Mouse (Mus musculus) limb, embryonic 12.5 days (tissue): ENCODE measurements at regions not wholly inside any gene's neighbourhood (a gene's known extent, or its start where the extent isn't known, plus 50 kb on each side); places are given as distances from the start of the nearest gene placed in this dataset.
A peak's percentile ranks its signal among the peaks of the same experiment; 100 is the strongest.

Experiments
- ATAC-seq: fragments of 200-750 bp; cut with Nextera tagmentation; 2 replicates; pipeline ENCODE4 v1.8.0; 2017; ENCODE audit warnings: low read depth, moderate TSS enrichment; ENCODE audit not compliant: insufficient number of reproducible peaks, insufficient read depth, low FRiP score, low TSS enrichment
- H3K27ac ChIP-seq: fragments of 300-500 bp; sonication (generic); 2 replicates; pipeline ENCODE4 v1.5.1; 2016; ENCODE audit warnings: mild to moderate bottlenecking, moderate library complexity
- H3K27me3 ChIP-seq: fragments of 300-500 bp; sonication (generic); 2 replicates; pipeline ENCODE4 v1.6.1; 2016; ENCODE audit warnings: mild to moderate bottlenecking, moderate library complexity
- H3K36me3 ChIP-seq: fragments of 300-500 bp; sonication (generic); 2 replicates; pipeline ENCODE4 v1.6.1; 2016; ENCODE audit warnings: mild to moderate bottlenecking, moderate library complexity
- H3K4me1 ChIP-seq: fragments of 300-500 bp; sonication (generic); replicated peaks from 2 replicates; pipeline ENCODE4 v1.6.1; 2016
- H3K4me2 ChIP-seq: fragments of 300-500 bp; sonication (generic); 2 replicates; pipeline ENCODE4 v1.6.1; 2016; ENCODE audit warnings: mild to moderate bottlenecking, moderate library complexity
- H3K4me3 ChIP-seq: fragments of 300-500 bp; sonication (generic); replicated peaks from 2 replicates; pipeline ENCODE4 v1.5.1; 2016; ENCODE audit warnings: mild to moderate bottlenecking
- H3K9ac ChIP-seq: fragments of 300-500 bp; sonication (generic); replicated peaks from 2 replicates; pipeline ENCODE4 v1.6.1; 2016; ENCODE audit warnings: mild to moderate bottlenecking, moderate library complexity
- H3K9me3 ChIP-seq: fragments of 300-500 bp; sonication (generic); 2 replicates; pipeline ENCODE4 v1.6.1; 2016; ENCODE audit warnings: mild to moderate bottlenecking, moderate library complexity
- WGBS: fragments of 180-500 bp; shearing (Covaris S2); methylation state at CpG from one replicate; pipeline ENCODE4 v1.1.7; 2016; 5-methylcytosine and 5-hydroxymethylcytosine counted together

- H3K36me3 ChIP-seq, result no peaks in the 10 kb centered on the region
- no peak overlapping the region for H3K4me3 ChIP-seq
- no peak overlapping the region for H3K27ac ChIP-seq
- no peak for ATAC-seq
- no peaks in the 10 kb centered on the region for H3K9me3 ChIP-seq
- no peak overlapping the region for H3K9ac ChIP-seq
- no peaks in the 10 kb centered on the region for H3K4me1 ChIP-seq
- H3K4me2 ChIP-seq, result no peak overlapping the region
- no peaks in the 10 kb centered on the region for H3K27me3 ChIP-seq
Observed at GRCm38 (mm10) chr12:7537389-7537788, 440.1 kb upstream of the Apob start.

- Histone ChIP-seq H3K36me3 (no peaks in the 10 kb centered on the region), H3K9me3 (no peaks in the 10 kb centered on the region), H3K4me2 (no peak overlapping the region), H3K4me1 (no peaks in the 10 kb centered on the region), H3K9ac (no peak overlapping the region), H3K27ac (no peak overlapping the region), H3K27me3 (no peaks in the 10 kb centered on the region), H3K4me3 (no peak overlapping the region)
- no peak for ATAC-seq
- WGBS, result 56% methylated on average over 8 of the region's 8 CpGs
Observed at GRCm38 (mm10) chr12:7543281-7543981, 434.0 kb upstream of the Apob start.

GRCm38 (mm10) chr12:7548759-7549158, 428.7 kb upstream of the Apob start:
- no peak overlapping the region for H3K4me3 ChIP-seq
- no peaks in the 10 kb centered on the region for H3K4me1 ChIP-seq
- no peaks in the 10 kb centered on the region for H3K9me3 ChIP-seq
- ATAC-seq, result no peak
- WGBS, result 61% methylated on average over 1 of the region's 1 CpGs
- H3K4me2 ChIP-seq, result no peak overlapping the region
- no peaks in the 10 kb centered on the region for H3K27me3 ChIP-seq
- H3K36me3 ChIP-seq, result no peaks in the 10 kb centered on the region
- H3K9ac ChIP-seq, result no peak overlapping the region
- no peak overlapping the region for H3K27ac ChIP-seq

GRCm38 (mm10) chr12:7560245-7560644, 417.2 kb upstream of the Apob start:
- Histone ChIP-seq H3K4me1 (no peaks in the 10 kb centered on the region), H3K9me3 (no peaks in the 10 kb centered on the region), H3K4me2 (no peak overlapping the region), H3K36me3 (no peaks in the 10 kb centered on the region), H3K27me3 (no peaks in the 10 kb centered on the region), H3K9ac (no peak overlapping the region), H3K4me3 (no peak overlapping the region), H3K27ac (no peak overlapping the region)
- no peak for ATAC-seq
- WGBS, result 76% methylated on average over 1 of the region's 1 CpGs

GRCm38 (mm10) chr12:7576081-7576480, 401.4 kb upstream of the Apob start:
- Histone ChIP-seq H3K36me3 (no peaks in the 10 kb centered on the region), H3K27me3 (no peaks in the 10 kb centered on the region), H3K9me3 (no peaks in the 10 kb centered on the region), H3K4me1 (no peaks in the 10 kb centered on the region), H3K27ac (no peak overlapping the region), H3K4me2 (no peak overlapping the region), H3K9ac (no peak overlapping the region), H3K4me3 (no peak overlapping the region)
- WGBS, result 85% methylated on average over 2 of the region's 2 CpGs
- no peak for ATAC-seq

- Histone ChIP-seq H3K4me2 (no peak overlapping the region), H3K36me3 (no peaks in the 10 kb centered on the region), H3K4me3 (no peak overlapping the region), H3K27ac (no peak overlapping the region), H3K9me3 (no peaks in the 10 kb centered on the region), H3K27me3 (no peaks in the 10 kb centered on the region), H3K4me1 (no peaks in the 10 kb centered on the region; the same call in 1 of the 2 replicates), H3K9ac (no peak overlapping the region)
- ATAC-seq, result no peak
Observed at GRCm38 (mm10) chr12:7587501-7587900, 389.9 kb upstream of the Apob start.

- Histone ChIP-seq H3K27me3 (no peaks in the 10 kb centered on the region), H3K4me2 (no peak overlapping the region), H3K4me3 (no peak overlapping the region), H3K27ac (peak overlapping the region; percentile 56), H3K4me1 (peaks cover 8% of the 10 kb centered on the region), H3K36me3 (no peaks in the 10 kb centered on the region), H3K9me3 (no peaks in the 10 kb centered on the region), H3K9ac (no peak overlapping the region)
- ATAC-seq, result peak; percentile 82
- 21% methylated on average over 3 of the region's 3 CpGs for WGBS
Observed at GRCm38 (mm10) chr12:7611272-7612092, 366.0 kb upstream of the Apob start.

GRCm38 (mm10) chr12:7636417-7637175, 340.9 kb upstream of the Apob start:
- H3K9ac ChIP-seq, result no peak overlapping the region
- H3K4me2 ChIP-seq, result no peak overlapping the region
- no peak for ATAC-seq
- H3K27me3 ChIP-seq, result no peaks in the 10 kb centered on the region
- 65% methylated on average over 4 of the region's 4 CpGs for WGBS
- no peak overlapping the region for H3K4me3 ChIP-seq
- no peaks in the 10 kb centered on the region for H3K9me3 ChIP-seq
- H3K4me1 ChIP-seq, result no peaks in the 10 kb centered on the region
- no peaks in the 10 kb centered on the region for H3K36me3 ChIP-seq
- H3K27ac ChIP-seq, result no peak overlapping the region

GRCm38 (mm10) chr12:7637629-7638028, 339.8 kb upstream of the Apob start:
- Histone ChIP-seq H3K4me2 (no peak overlapping the region), H3K27me3 (no peaks in the 10 kb centered on the region), H3K36me3 (no peaks in the 10 kb centered on the region), H3K9ac (no peak overlapping the region), H3K27ac (no peak overlapping the region), H3K9me3 (no peaks in the 10 kb centered on the region), H3K4me3 (no peak overlapping the region), H3K4me1 (no peaks in the 10 kb centered on the region)
- no peak for ATAC-seq
- WGBS, result 66% methylated on average over 4 of the region's 4 CpGs

GRCm38 (mm10) chr12:7650851-7651250, 326.6 kb upstream of the Apob start:
- 84% methylated on average over 3 of the region's 3 CpGs for WGBS

GRCm38 (mm10) chr12:7662027-7662426, 315.4 kb upstream of the Apob start:
- H3K9me3 ChIP-seq, result no peaks in the 10 kb centered on the region
- ATAC-seq, result no peak
- no peaks in the 10 kb centered on the region for H3K4me1 ChIP-seq
- no peaks in the 10 kb centered on the region for H3K36me3 ChIP-seq
- 64% methylated on average over 3 of the region's 3 CpGs for WGBS
- no peak overlapping the region for H3K4me2 ChIP-seq
- no peaks in the 10 kb centered on the region for H3K27me3 ChIP-seq
- no peak overlapping the region for H3K9ac ChIP-seq
- H3K27ac ChIP-seq, result no peak overlapping the region
- H3K4me3 ChIP-seq, result no peak overlapping the region

More at GRCm38 (mm10) chr12:7650851-7651250, 326.6 kb upstream of the Apob start:
- ATAC-seq, result no peak
- Histone ChIP-seq H3K36me3 (no peaks in the 10 kb centered on the region), H3K9me3 (no peaks in the 10 kb centered on the region), H3K4me2 (no peak overlapping the region), H3K27me3 (no peaks in the 10 kb centered on the region), H3K4me1 (no peaks in the 10 kb centered on the region), H3K4me3 (no peak overlapping the region), H3K27ac (no peak overlapping the region), H3K9ac (no peak overlapping the region)
